Mouse (Mus musculus): ENCODE results near the gene D8Ertd738e.
A peak's percentile ranks its signal among the peaks of the same experiment; 100 is the strongest.

The D8Ertd738e gene

DNA sequence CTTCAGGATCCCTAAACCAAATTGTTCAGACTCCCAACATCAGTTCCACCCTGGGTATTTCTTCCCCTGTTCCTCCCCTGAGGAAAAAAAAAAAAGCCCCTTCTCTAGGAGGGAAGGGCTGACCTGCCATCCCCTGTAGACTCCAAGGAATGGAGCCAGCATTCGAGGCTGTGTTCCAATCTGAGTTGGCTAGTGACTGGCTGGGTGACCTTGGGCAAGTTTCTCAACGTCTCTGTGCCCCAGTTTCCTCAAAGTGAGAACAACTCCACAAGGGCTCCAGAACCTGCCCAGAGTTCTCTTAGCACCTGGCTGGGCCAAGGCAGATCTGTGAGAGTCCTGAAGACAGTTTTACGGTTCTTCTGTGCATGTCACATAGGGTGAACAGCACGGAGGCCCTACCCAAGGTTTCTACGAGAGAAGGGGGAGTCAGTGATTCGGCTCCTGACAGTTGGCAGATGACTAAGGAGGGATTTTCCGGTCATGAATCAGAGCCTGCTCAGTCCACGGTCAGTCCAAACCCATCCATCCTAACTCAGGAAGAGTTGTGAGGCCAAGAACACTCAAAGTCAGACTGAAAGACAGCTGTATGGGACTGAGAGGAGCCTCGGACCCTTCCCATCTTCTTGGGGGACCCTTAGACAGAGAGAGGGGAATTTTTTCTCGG, 13.6 kb downstream of the D8Ertd738e start:
- no peak for DNase-seq

DNA sequence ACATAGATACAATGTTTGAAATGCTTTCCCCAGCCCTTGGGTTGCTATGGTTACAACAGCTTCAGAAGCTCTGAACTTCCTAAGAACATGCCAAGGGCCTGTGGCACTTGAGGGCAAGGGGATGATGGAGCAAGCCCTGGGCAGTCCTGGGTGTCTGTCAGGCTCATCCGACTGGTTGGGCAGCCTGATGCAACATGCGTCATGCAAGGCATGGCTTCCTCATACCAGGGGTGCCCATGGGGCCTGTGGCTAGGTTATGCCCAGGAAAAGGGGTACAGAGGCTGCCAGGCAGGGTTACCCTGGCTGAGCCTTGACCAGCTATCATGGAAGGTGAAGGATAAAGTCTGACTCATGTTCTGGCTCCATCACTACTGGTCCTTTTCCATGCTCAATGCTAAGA, 16.5 kb downstream of the D8Ertd738e start:
- DNase-seq, result no peak

DNA sequence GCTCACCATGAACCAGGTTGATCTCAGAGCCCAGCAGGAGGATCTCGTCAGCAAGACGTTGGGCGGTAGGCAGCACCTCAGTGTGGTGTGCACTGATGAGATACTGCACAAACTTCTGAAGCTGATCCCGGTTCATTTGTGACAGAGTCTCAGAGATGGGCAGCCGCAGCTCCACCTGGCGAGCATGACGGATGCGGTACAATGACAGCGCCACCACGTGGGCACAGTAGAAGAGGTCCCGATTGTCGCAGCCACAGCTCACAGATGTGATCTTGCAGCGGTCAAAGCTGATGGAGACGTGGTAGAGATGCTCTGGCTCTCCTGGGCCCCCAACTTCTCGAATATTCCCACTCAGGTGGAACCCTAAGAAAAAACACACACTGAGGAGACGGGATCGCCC, 18.8 kb downstream of the D8Ertd738e start:
- DNase-seq, result no peak

DNA sequence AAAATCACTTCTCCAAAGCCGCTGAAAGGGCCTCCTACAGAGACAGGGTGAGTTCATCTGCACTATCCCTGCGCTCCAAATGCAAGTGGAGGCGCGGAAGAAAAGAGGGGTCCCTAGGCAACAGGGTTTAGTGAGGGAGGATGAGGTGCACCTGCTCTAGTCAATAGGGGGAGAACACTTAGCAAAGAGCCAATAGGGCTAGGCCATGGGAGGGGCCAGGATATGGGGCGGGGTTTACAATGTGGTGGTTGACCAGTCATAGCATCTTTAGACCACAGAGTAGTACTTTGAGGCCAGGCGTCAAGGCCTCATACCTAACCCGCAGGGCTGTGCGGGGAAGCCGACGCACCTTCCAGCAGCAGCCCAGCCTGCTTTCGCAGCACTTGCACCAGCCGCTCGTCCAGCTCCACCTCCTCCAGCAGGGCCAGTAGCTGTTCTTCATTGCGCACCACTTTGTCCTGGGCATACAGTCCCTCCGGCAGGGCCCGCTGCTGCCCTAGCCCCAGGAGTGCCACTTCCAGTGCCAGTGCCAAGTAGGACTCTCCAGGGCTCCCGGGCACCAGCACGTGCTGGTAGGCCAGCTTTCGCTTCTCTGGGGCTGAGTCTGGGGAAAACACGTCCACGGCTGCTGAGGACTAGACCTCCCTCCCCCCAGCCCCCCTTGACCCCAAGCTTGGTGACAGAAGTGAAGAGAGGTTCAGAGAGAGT, 26.0 kb downstream of the D8Ertd738e start:
- no peak for DNase-seq

DNA sequence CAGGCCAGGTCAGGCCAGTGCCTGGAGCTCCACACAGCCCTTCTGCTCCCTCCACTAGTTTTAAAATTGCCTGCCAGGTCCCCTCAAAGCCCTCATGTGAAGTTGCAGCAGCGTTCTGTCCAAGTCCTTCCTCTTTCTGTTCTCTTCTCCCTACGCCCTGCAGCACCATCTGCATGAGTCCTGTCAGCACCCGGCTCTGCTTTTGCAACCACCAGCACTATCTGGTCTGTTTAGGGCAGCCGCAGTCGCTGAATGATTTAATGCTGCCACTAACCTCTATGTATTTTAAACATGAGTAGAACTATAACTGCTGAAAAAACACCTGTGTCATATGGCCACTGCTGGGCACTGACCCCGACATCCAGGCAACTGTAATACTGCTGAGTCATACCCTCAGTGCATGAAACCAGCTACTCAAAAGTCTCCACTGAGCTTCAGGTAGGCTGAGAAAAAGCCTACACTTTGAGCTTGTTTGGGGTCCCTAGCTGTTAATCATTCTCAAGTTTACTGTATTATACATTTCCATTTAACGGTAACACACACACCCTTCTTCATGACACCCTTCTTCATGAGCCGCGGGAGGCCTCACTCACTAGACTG, 26.9 kb downstream of the D8Ertd738e start:
- DNase-seq, result no peak

DNA sequence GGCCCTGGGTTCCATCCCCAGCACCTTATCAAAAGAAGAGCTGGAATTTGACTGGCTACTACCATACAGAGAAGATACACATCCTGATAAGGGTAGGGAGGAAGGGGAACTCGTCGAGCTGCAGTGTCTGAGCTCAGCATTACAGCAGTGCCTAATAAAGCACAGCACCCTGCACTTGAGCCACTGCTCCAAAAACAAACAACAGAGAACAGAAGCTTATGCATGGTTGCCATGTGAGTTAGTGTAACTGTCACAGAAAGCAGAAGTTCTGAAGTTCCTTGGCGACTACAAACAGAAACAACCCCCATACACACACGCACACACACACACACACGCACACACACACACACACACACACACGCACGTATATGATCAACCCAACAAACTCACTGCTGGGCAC, 29.4 kb downstream of the D8Ertd738e start:
- no peak for DNase-seq

DNA sequence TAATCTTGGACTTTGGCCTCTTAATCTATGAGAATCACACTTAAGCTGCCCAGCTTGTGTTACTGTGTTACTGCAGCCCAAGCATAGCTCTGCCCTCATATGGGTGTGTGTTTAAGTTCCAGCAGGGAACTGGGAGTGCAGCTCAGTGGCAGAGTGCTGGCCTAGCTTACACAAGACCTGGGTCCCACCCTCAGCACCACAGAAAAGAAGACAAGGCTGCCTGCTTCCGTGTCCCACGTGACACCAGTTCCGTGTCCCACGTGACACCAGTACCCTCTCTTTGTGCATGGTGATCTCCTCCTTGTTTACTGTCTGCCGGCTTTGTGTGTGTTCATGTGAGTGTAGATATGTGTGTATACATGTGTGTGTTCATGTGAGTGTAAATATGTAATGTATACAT, 31.4 kb downstream of the D8Ertd738e start:
- DNase-seq, result no peak

DNA sequence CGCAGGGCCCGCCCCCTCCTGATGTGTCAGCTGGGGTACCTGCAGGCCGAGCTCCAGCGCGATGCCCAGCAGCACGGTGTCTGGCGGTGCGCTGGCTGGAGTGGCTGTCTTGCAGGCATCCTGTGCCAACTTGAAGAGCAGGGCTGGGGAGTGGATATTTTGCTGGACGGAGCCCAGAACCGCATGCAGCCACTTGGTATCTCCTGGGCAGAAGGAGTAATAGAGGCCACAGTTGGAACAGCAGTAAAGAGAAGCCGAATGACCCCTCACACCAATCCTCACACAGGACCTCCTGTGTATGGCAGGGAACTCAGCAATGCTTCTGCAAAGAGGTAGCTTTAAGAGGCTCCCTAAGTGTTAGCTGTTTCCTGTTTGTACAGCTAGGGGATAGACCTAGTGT, 32.3 kb downstream of the D8Ertd738e start:
- no peak for DNase-seq

DNA sequence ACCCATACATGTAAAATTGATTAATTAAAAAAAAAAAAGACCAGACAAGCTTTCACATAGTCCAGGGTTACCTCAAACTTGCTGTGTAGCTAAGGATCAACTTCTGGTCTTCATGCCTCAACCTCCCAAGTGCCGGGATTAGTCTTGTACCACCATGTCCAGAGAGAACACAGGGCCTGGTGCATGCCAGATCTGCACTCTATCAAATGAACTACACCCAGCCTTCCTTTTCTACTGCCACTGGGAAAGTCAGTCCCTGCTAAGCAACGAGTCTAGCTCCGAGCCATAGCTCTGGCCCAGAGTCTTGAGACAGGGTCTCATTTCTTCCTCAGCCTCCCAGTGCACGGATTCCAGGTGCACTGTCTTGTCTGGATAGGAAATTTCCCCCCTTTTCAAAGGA, 36.2 kb downstream of the D8Ertd738e start:
- DNase-seq, result no peak

DNA sequence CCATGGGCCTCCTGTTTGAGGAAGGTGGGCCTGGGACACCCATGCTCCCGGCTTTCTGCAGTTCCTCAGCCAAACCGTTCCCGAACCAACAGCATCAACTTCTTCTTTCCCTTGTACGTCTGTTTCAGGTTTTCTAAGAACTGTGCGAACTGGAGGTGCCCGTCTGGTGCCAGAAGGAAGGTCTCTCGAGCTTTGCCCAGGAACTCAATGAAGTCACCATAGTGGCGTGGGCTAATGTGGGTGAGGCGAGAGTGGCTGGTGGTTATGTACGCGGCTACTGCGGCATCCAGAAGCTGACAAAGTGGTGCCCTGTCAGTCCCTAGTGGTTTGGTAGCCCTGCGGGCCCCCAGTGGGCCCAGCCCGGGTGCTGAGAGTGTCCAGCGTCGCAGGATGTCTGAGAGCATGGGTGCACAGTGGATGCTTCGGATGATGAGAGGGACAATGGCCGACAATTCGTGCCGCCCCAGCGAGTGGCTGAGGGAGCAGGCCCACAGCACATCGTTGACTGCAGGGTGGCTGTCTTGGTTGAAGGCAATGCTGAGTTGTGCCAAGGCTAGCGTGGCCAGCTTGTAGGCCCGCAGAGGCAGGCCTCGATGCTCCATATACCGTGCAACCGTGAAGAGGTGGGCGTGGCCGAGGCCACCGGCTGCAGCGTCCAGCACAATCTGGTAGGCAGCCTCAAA, 37.5 kb downstream of the D8Ertd738e start:
- no peak for DNase-seq

DNA sequence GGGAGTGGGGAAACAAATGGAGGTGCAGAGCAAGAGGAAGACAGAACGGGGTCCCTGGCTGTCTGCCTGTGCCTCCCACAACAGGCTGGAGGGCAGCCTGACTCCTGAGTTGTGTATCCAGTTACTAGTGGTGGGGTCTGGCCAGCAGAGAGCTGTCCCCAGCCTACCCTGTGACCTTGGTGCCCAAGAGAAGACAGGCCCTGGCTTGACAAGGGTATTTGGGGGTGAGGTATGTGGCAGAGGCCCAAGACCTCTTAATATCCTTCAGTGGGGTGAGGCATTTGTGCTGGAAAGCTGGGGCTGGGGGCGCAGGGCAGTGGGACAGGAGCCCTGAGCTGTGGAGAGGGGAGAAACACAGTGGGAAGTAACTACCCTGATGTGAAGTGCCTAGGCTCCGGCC, 38.3 kb downstream of the D8Ertd738e start:
- DNase-seq, result no peak

DNA sequence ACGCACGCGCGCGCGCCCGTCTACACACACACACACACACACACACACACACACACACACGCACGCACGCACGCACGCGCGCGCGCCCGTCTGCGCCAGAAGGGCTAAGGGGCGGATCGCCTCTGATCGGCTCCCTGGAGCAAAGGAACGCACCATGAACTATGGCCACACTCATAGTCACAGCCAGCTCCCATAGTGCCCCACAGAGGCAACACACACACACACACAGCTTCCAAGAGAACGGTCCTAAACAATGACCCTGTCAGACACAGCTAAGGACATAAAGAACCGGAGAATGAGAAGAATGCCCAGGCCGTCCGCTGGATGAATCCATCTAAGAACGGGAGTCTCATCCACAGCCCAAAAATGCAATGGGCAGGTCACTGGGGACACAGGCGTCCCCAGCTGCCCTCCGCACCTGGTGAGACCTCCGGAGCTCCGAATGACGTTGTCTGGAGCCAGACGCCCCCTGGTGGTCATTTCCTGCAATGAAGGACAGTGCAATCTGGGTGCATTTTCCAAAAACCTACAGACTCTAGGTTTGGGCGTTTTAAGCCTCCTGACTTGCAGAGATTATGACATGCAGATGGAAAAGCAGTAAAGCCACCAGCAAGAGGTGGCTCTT, 39.2 kb downstream of the D8Ertd738e start:
- peak; percentile 63 for DNase-seq

DNA sequence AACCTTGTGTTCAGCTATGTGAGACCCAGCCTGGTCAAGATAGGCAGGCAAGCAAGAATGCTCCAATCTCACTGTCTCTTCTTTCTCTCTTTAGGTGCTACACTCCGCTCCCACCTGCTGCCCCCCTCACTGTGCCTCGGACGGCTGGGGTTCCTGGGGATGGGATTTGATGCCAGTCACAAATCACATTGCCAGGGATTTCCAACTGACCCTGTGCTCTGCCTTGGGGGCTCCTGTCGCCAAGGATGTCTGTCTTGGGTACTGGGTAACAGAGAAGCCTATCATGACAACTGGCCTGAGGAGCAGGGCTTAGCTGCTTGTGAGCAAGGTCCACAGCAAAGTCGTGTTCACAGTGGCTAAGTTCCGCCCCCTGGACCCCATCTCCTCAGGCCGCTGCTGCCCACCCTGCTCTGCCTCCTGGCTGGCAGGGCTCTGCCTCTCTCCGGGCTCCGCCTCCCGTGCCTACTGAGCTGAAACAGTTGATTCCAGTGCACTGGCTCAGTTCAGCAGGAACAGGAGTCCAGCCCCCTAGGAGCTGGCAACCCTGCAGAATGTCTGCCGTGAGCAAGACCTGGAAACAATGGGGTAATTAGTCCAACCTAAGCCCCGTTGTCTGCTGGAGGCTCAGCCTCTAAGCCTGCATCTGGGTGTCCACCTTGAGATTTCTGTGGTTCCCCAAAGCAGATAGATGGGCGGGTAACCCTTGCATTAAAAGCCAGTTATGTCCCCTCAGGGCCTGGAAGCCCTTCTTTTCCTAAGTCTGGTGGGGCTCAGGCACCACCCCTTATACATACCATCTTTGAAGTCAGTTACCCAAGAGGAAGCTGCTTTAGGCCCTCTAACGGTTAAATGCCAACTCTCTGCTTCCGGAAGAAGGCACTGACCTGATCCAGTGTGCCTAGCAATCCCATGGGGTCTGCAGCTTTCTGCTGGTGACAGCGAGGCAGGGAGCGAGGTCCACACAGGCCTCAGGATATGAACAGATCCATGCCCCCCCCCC, 40.8 kb downstream of the D8Ertd738e start:
- DNase-seq, result peak; percentile 41

DNA sequence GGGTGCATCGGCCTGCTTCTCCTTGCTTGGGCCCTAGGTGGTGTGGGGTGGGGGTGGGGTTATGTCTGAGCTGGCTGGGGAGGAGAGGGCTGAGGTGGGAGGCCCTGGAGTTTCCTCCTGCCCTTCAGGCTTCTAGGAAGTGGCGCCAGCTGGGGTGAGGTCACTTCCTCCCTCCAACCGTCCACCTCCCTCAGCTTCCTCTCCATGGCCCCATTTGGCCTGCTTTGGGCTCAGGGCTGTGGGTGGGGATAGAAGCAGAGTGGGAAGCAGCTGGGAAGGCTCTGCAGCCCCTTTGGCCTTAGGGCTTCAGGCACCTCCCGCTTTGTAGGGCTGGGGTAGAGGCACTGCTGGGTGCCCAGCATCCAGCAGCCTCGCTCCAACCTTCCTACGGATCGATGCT, 41.7 kb downstream of the D8Ertd738e start:
- peak; percentile 63 for DNase-seq

DNA sequence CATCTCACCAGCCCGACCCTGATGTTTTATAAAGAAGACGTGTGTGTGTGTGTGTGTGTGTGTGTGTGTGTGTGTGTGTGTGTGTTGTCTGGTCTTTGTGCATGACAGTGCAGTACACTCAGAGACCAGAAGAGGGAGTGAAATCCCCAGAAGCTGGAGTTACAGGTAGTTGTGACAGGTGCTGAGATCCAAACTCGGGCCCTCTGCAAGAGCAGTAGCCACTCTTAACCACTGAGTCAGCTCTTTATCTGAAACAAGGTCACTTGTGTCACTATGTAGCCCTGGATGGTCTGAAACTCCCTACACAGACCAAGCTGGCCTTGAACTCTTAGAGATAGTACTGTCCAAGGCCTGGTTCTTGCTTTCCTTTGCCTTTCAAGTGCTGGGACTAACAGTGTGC, 42.9 kb downstream of the D8Ertd738e start:
- DNase-seq, result no peak

DNA sequence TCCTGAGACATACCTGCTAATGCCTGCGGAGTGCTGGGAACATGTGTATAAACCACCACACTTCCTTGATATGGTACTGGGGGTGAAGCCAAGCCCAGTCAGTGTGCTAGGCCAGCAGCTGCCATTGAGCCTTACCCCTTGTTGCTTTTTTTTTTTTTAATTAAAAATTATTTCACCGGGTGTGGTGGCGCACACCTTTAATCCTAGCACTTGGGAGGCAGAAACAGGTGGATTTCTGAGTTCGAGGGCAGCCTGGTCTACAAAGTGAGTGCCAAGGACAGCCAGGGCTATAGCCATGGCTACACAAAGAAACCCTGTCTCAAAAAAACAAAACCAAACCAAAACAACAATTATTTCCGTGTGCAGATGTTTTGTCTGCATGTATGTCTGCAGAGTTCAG, 44.4 kb downstream of the D8Ertd738e start:
- no peak for DNase-seq

DNA sequence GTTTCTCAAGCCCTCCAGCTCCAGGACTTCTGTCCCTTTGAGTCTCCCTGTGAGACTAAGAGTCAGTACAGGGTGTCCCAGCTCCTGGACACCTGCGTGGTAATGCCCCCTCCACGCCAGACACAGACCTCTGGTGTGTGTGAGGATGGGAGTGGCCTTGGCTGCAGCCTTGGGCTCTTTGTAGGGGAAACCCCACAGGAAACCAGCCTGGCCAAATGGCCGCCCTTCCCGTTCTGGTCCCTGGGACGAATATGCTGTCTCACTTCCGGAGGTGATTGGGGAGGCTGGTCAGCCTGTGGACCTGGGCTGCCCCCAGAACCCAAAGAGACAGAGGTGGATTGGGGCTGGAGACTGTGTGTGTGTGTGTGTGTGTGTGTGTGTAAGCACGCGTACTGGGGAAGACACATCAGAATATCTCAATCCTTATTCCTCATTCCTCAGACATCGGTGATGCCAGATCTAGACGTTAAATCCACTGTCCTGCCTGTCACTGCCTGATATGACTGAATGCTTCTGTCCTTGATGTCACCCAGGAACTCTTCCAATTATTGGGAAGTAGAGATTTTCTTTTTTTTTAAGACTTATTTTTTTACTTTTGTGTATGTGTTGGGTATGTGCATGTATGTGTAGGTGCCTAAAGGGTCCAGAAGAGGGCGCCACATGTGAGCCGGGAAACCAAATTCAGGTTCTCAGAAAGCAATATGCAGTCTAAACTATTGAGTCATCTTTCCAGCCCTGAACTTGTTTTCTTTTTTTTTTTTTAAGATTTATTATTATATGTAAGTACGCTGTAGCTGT, 45.3 kb downstream of the D8Ertd738e start:
- peak; percentile 82 for DNase-seq

DNA sequence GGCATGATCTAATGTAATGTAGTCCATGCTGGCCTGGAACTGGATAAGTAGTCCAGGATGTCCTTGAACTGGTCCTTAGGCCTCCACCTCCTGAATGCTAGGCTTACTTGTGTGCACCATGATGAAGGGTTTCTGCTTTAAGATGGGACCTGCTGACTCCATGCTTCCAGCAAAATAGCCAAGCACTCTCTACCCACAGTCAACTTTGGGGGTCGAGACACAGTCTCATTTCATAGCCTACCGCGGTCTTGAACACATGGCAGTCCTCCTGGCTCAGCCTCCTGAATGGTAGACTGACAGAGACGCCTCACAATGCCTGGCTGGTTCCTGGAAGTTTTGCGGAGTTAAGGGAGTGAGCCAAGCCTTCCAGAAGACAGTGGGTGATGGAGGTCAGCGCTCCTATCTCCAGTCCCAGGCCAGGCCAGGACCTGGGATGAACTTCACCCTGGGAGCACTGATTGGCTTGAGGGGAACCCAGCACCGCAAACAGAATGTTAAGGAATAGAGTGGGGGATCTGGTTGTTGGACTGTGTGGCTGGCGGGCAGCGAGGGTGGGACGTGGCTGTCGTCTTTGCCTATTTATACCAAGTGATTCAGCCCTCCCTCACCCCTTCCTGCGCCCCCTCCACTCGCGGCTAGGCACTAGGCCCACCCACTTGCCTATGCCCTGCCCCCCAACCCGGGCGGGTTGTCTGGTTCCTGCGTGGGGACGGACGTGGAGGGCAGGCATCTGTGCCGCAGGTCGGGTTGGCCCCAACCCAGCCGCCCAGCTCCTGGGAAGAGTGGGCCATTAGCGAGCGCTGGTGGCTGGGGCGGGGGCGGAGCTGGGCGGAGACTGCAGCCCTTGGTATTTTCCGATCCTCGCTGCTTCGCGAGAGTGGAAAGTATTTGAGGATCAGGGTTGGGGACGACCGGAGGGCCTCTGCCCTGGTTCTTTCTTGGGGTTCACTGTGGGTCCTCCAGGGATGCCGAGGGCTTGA, 46.3 kb downstream of the D8Ertd738e start:
- DNase-seq, result peak; percentile 88

DNA sequence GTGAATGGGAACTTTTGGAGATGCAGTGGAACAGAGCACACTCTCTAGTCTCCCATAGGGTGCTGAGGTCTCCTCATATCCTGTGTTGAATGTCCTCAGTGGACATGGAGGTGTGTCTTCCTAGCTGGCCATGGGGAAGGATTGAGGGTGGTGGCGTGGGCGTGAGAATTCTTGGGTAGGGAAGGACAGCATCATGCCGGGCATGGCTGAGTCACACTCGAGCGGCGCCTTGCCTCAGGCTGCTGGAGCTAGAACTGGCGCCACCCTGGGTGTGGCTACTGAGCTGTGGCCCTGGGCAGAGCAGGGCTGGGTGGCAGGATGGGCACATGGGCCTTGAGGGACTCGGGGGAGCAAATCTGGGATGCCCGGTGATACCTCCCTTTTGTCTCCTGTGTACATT, 47.1 kb downstream of the D8Ertd738e start:
- peak; percentile 71 for DNase-seq
